In the genomic region with DNA sequence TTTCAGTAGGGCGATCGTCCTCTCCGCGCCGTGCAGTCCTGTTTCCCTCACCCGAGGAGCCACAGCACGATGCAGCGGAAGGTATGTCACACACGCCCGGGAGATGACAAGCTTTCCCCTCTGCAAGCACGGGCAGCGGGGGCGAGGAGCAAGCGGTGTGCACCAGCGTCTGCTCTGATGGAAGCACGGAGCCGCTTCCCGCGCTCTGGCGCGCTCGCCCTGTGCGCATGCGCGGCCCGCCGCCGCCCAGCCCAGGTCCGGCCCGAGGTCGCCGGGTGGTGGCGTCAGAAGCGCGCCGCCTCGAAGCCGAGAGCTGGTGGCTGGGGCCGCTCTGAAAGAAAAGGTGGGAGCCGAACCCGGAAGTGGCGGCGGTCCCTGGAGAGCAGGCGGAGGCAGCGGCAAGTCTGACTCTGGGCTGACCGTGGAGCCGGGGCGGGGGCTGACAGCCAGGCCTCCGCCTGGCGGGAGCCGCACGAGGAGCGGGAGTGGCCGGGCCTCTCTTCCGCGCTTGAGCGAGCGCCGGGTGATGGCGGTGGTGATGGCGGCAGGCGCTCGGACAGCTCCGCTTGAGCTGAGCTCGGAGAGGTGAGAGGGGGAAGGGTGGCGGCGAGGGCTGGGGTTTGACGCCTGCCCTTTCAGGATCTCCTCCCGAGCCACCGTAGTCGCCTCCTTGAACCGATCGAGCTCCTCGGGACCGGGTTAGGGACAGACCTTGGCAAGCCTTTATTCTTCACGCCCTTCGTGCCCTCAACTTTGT, we compare ENCODE assay signal across 8 mouse cellular contexts. TPM values are rescaled to one million over a fixed set of nuclear protein-coding genes. Genes with fewer than 3 reads are reported as not detected.
DNase-seq lines count a peak whose midpoint lies in the region; ATAC-seq lines count a peak whose summit lies in the region.

Wdhd1 (minus strand) TSS at position 221 of the 757 bp plus-strand sequence.
Socs4 (plus strand) TSS at position 295 of the 757 bp plus-strand sequence.

- peak; percentile 90 to 93 for DNase-seq in CD8-positive naive resting alpha-beta T cell, adult 2 months (ENCODE audit: low read depth in 2 of 2, low spot score in 2 of 2)
- peak; percentile 84 for DNase-seq in c-Kit-positive CD71-negative TER-119-negative erythroid progenitor cells, embryonic 14.5 days (ENCODE audit: low read depth)
- peak; percentile 96 for DNase-seq in forebrain, embryonic 11.5 days (ENCODE audit: low spot score)
- DNase-seq in kidney, postnatal 36 days, result peak; percentile 95 to 97
- peak; percentile 83 for DNase-seq in telencephalon, adult 2 months (ENCODE audit: low read depth, low spot score)

- no peaks in the 10 kb centered on the region for H3K9me3 ChIP-seq in forebrain, embryonic 11.5 days (ENCODE audit: control insufficient read depth, low read length)
- H3K9me3 ChIP-seq in heart, embryonic 16.5 days (replicated peaks; ENCODE audit: control insufficient read depth, low read length), result no peaks in the 10 kb centered on the region
- no peaks in the 10 kb centered on the region for H3K9me3 ChIP-seq in liver, embryonic 15.5 days (replicated peaks)
- H3K9me3 ChIP-seq in neural tube, embryonic 12.5 days, result no peaks in the 10 kb centered on the region

- H3K9ac ChIP-seq in forebrain, embryonic 11.5 days (ENCODE audit: low read length), result peak within 1 kb of the TSS; percentile 67
- H3K9ac ChIP-seq in heart, embryonic 16.5 days (ENCODE audit: low read length), result peak within 1 kb of the TSS; percentile 96
- H3K9ac ChIP-seq in liver, embryonic 15.5 days, result peak within 1 kb of the TSS; percentile 93
- H3K9ac ChIP-seq in neural tube, embryonic 12.5 days, result peak within 1 kb of the TSS; percentile 85

- H3K4me2 ChIP-seq in forebrain, embryonic 11.5 days (ENCODE audit: low read depth, low read length, severe bottlenecking), result peak within 1 kb of the TSS; percentile 78
- H3K4me2 ChIP-seq in heart, embryonic 16.5 days (ENCODE audit: low read depth, low read length), result peak within 1 kb of the TSS; percentile 77
- H3K4me2 ChIP-seq in liver, embryonic 15.5 days, result peak within 1 kb of the TSS; percentile 84
- peak within 1 kb of the TSS; percentile 71 for H3K4me2 ChIP-seq in neural tube, embryonic 12.5 days (replicated peaks)

- H3K4me1 ChIP-seq in forebrain, embryonic 11.5 days (replicated peaks; ENCODE audit: control insufficient read depth, insufficient read depth, low read length), result peaks cover 5% of the 10 kb centered on the region; the same call in 1 of the 2 replicates
- H3K4me1 ChIP-seq in heart, embryonic 16.5 days (ENCODE audit: control insufficient read depth, insufficient read depth, low read length), result peaks cover 11% of the 10 kb centered on the region
- peaks cover 21% of the 10 kb centered on the region for H3K4me1 ChIP-seq in liver, embryonic 15.5 days (replicated peaks)
- peaks cover 10% of the 10 kb centered on the region for H3K4me1 ChIP-seq in neural tube, embryonic 12.5 days

- H3K27ac ChIP-seq in forebrain, embryonic 11.5 days (ENCODE audit: low read depth, low read length), result peak within 1 kb of the TSS; percentile 73
- H3K27ac ChIP-seq in heart, embryonic 16.5 days (ENCODE audit: low read length), result peak within 1 kb of the TSS; percentile 97
- peak within 1 kb of the TSS; percentile 99 for H3K27ac ChIP-seq in liver, embryonic 15.5 days (replicated peaks)
- peak within 1 kb of the TSS; percentile 90 for H3K27ac ChIP-seq in neural tube, embryonic 12.5 days

- H3K36me3 ChIP-seq in forebrain, embryonic 11.5 days (ENCODE audit: control insufficient read depth, insufficient read depth, low read length), result no peaks in the 10 kb centered on the region; the same call in 1 of the 2 replicates
- H3K36me3 ChIP-seq in heart, embryonic 16.5 days (ENCODE audit: control insufficient read depth, insufficient read depth), result peaks cover 5% of the 10 kb centered on the region; the same call in 1 of the 2 replicates
- H3K36me3 ChIP-seq in liver, embryonic 15.5 days (replicated peaks), result peaks cover 43% of the 10 kb centered on the region
- peaks cover 10% of the 10 kb centered on the region; the same call in 1 of the 2 replicates for H3K36me3 ChIP-seq in neural tube, embryonic 12.5 days

- peak within 1 kb of the TSS; percentile 52 for H3K4me3 ChIP-seq in forebrain, embryonic 11.5 days (ENCODE audit: low read depth, low read length)
- H3K4me3 ChIP-seq in heart, embryonic 16.5 days (ENCODE audit: low read length), result peak within 1 kb of the TSS; percentile 96
- H3K4me3 ChIP-seq in liver, embryonic 15.5 days (replicated peaks), result peak within 1 kb of the TSS; percentile 91
- H3K4me3 ChIP-seq in neural tube, embryonic 12.5 days, result peak within 1 kb of the TSS; percentile 78

- no peaks in the 10 kb centered on the region for H3K27me3 ChIP-seq in forebrain, embryonic 11.5 days (ENCODE audit: control insufficient read depth, insufficient read depth, low read length)
- no peaks in the 10 kb centered on the region for H3K27me3 ChIP-seq in heart, embryonic 16.5 days (ENCODE audit: control insufficient read depth, insufficient read depth, low read length)
- H3K27me3 ChIP-seq in liver, embryonic 15.5 days, result no peaks in the 10 kb centered on the region
- H3K27me3 ChIP-seq in neural tube, embryonic 12.5 days (replicated peaks), result no peaks in the 10 kb centered on the region

- WGBS in forebrain, embryonic 11.5 days, result 0% methylated on average over 71 of the region's 77 CpGs
- WGBS in heart, embryonic 16.5 days, result under 1% methylated on average over 77 of the region's 77 CpGs
- WGBS in liver, embryonic 15.5 days (ENCODE audit: insufficient replicate concordance), result under 1% methylated on average over 77 of the region's 77 CpGs
- under 1% methylated on average over 77 of the region's 77 CpGs for WGBS in neural tube, embryonic 12.5 days

- peak; percentile 97 for ATAC-seq in forebrain, embryonic 11.5 days (replicated peaks; ENCODE audit: low FRiP score)
- peak; percentile 99 for ATAC-seq in heart, embryonic 16.5 days (replicated peaks; ENCODE audit: extremely low read depth, insufficient read depth, low FRiP score)
- ATAC-seq in liver, embryonic 15.5 days (ENCODE audit: insufficient read depth), result peak; percentile 95
- peak; percentile 95 for ATAC-seq in neural tube, embryonic 12.5 days (ENCODE audit: low FRiP score, low read depth)

RNA-seq across cellular contexts. Expression of gene Wdhd1, which starts in this region (rescaled TPM):
- polyA plus RNA-seq in forebrain, embryonic 11.5 days (2014; fragmentation: Nextera tagmentation; extraction: Ambion mirVana), result 54.2 and 57.8 TPM in 2 replicates
- polyA plus RNA-seq in heart, embryonic 16.5 days (2015; fragmentation: Nextera tagmentation; extraction: Ambion mirVana), result 14.0 and 14.6 TPM in 2 replicates
- polyA plus RNA-seq in liver, embryonic 15.5 days (2015; fragmentation: Nextera tagmentation; extraction: Ambion mirVana), result 32.3 and 33.7 TPM in 2 replicates
- 30.4 and 31.3 TPM in 2 replicates for polyA plus RNA-seq in neural tube, embryonic 12.5 days (2016; fragmentation: Nextera tagmentation; extraction: Ambion mirVana)

RNA-seq across cellular contexts. Expression of gene Socs4, which starts in this region (rescaled TPM):
- 5.2 and 5.5 TPM in 2 replicates for polyA plus RNA-seq in forebrain, embryonic 11.5 days (2014; fragmentation: Nextera tagmentation; extraction: Ambion mirVana)
- 2.0 and 2.4 TPM in 2 replicates for polyA plus RNA-seq in heart, embryonic 16.5 days (2015; fragmentation: Nextera tagmentation; extraction: Ambion mirVana)
- 2.0 and 2.5 TPM in 2 replicates for polyA plus RNA-seq in liver, embryonic 15.5 days (2015; fragmentation: Nextera tagmentation; extraction: Ambion mirVana)
- 5.2 and 6.0 TPM in 2 replicates for polyA plus RNA-seq in neural tube, embryonic 12.5 days (2016; fragmentation: Nextera tagmentation; extraction: Ambion mirVana)

Comparison
In these comparisons a context has a peak if more than half of its experiments do, and no peak if none do; other contexts are left out.
1. Peak in every context shown above with its lines: DNase-seq, ATAC-seq, H3K4me3 ChIP-seq and H3K27ac ChIP-seq.